ENCODE assay signal across 16 mouse cellular contexts in genomic region chr4:131752204-131752837, GRCm38 (mm10).
DNase-seq lines count a peak whose midpoint lies in the region; ATAC-seq lines count a peak whose summit lies in the region.
"Had no signal": no experiment of that assay in that cellular context is flagged by ENCODE, and none has a peak within 500 bp of the region (broad histone marks: within the 10 kb centered on the region; RNA-seq: fewer than 3 reads in every experiment).

No protein-coding gene starts in this region.

- intact Hi-C loops in left cerebral cortex, postnatal 25 days (cut with DNase I), result no loop called here
- intact Hi-C loops in left cerebral cortex, postnatal 36 days (cut with DNase I), result no loop called here

- H3K27ac ChIP-seq in forebrain, embryonic 15.5 days (replicated peaks), result peak overlapping the region; percentile 62
- H3K27ac ChIP-seq: heart, embryonic 13.5 days; neural tube, embryonic 13.5 days had no signal

- H3K9ac ChIP-seq in forebrain, embryonic 15.5 days (replicated peaks), result no peak overlapping the region
- H3K9ac ChIP-seq: heart, embryonic 13.5 days; neural tube, embryonic 13.5 days had no signal

- no peaks in the 10 kb centered on the region for H3K27me3 ChIP-seq in forebrain, embryonic 15.5 days
- H3K27me3 ChIP-seq: neural tube, embryonic 13.5 days had no signal

- H3K4me3 ChIP-seq in forebrain, embryonic 15.5 days, result no peak overlapping the region
- H3K4me3 ChIP-seq: heart, embryonic 13.5 days; neural tube, embryonic 13.5 days had no signal

- WGBS in forebrain, embryonic 15.5 days, result 49% methylated on average over 9 of the region's 10 CpGs

- H3K9me3 ChIP-seq in forebrain, embryonic 15.5 days, result no peaks in the 10 kb centered on the region
- H3K9me3 ChIP-seq: heart, embryonic 13.5 days; neural tube, embryonic 13.5 days had no signal

- no peak overlapping the region for H3K4me2 ChIP-seq in forebrain, embryonic 15.5 days (replicated peaks)
- H3K4me2 ChIP-seq: heart, embryonic 13.5 days; neural tube, embryonic 13.5 days had no signal

- H3K36me3 ChIP-seq in forebrain, embryonic 15.5 days, result no peaks in the 10 kb centered on the region
- H3K36me3 ChIP-seq: heart, embryonic 13.5 days; neural tube, embryonic 13.5 days had no signal

- ATAC-seq in forebrain, embryonic 15.5 days (replicated peaks), result peak; percentile 82

- H3K4me1 ChIP-seq in forebrain, embryonic 15.5 days, result peaks cover 19% of the 10 kb centered on the region
- H3K4me1 ChIP-seq: heart, embryonic 13.5 days had no signal

- DNase-seq in cerebellum, postnatal 14 days, result peak; percentile 31 to 49
- no peak for DNase-seq in cerebellum, adult 8-10 months
- DNase-seq in left cerebral cortex, postnatal 25 days (ENCODE audit: low spot score in 2 of 2), result peak; percentile 14 to 22
- DNase-seq in left cerebral cortex, postnatal 36 days (ENCODE audit: low spot score in 2 of 2), result no peak
- peak; percentile 52 for DNase-seq in brain, adult 2 months (ENCODE audit: low read depth, low spot score)
- no peak for DNase-seq in adrenal gland, postnatal 14 days
- DNase-seq in adrenal gland, postnatal 36 days, result no peak
- DNase-seq: adrenal gland, postnatal 25 days; cerebellum, adult 11 months; heart, postnatal 4 days; kidney, adult 18-20 months; kidney, postnatal 14 days; lung, postnatal 36 days had no signal

Comparison
In these comparisons a context has a peak if more than half of its experiments do, and no peak if none do; other contexts are left out.
1. DNase-seq: peak in cerebellum, postnatal 14 days (2 of 2), left cerebral cortex, postnatal 25 days (2 of 2) and brain, adult 2 months (single experiment); none in cerebellum, adult 8-10 months (single experiment), left cerebral cortex, postnatal 36 days (0 of 2), adrenal gland, postnatal 14 days (single experiment) and adrenal gland, postnatal 36 days (0 of 2).